Comparison of ENCODE assay signal across 8 mouse cellular contexts in genomic region chr15:25440991-25441867, GRCm38 (mm10). TPM values are rescaled to one million over a fixed set of nuclear protein-coding genes. Genes with fewer than 3 reads are reported as not detected.
DNase-seq lines count a peak whose midpoint lies in the region; ATAC-seq and TF ChIP-seq lines count a peak whose summit lies in the region.

No protein-coding gene starts in this region.

- POLR2A ChIA-PET in Patski (lab: Charles Lee) = no interaction called here

- H3K4me2 ChIP-seq in forebrain, embryonic 15.5 days (replicated peaks) = 0 out of 2 replicates have a peak overlapping the region, but pooled peaks have one; percentile 13

- TF ChIP-seq CTCF in Patski (IDR thresholded peaks at IDR 0.05) = peak; percentile 65

- H3K27ac ChIP-seq in forebrain, embryonic 15.5 days (replicated peaks) = no peak overlapping the region

- H3K9me3 ChIP-seq in forebrain, embryonic 15.5 days = no peaks in the 10 kb centered on the region

- H3K4me3 ChIP-seq in forebrain, embryonic 15.5 days = no peak overlapping the region

- H3K36me3 ChIP-seq in forebrain, embryonic 15.5 days = no peaks in the 10 kb centered on the region

- peaks cover 3% of the 10 kb centered on the region; the same call in 1 of the 2 replicates for H3K4me1 ChIP-seq in forebrain, embryonic 15.5 days

- no peaks in the 10 kb centered on the region for H3K27me3 ChIP-seq in Patski
- peaks cover 8% of the 10 kb centered on the region; the same call in 1 of the 2 replicates for H3K27me3 ChIP-seq in forebrain, embryonic 15.5 days

- 23% methylated on average over 24 of the region's 24 CpGs for WGBS in forebrain, embryonic 15.5 days

- in situ Hi-C loops in Patski (cut with MboI; ENCODE audit: low pct_unique_long_range_greater_than_20kb) = loop anchor here (5.0 to 10.0 kb wide), 4 partner anchors 196 to 524 kb away; no protein-coding TSS in a partner anchor

- ATAC-seq in Patski = no peak
- no peak for ATAC-seq in forebrain, embryonic 15.5 days (replicated peaks)
- peak; percentile 60 to 65; a peak in 2 of 4 replicates for ATAC-seq in hematopoietic stem cell, adult 5-6 weeks (replicated peaks in 1 of 2; ENCODE audit: insufficient read depth in 1 of 2, low FRiP score in 2 of 2, low TSS enrichment in 1 of 2, low read depth in 1 of 2, poor library complexity in 2 of 2, severe bottlenecking in 2 of 2)

- no peak for DNase-seq in Patski (ENCODE audit: low read depth, low spot score)
- peak; percentile 81 for DNase-seq in c-Kit-positive CD71-negative TER-119-negative erythroid progenitor cells, embryonic 14.5 days (ENCODE audit: low read depth)
- DNase-seq in layer of hippocampus, adult 9-10 months (ENCODE audit: low spot score) = peak; percentile 37
- DNase-seq in lung, postnatal 36 days = peak; percentile 82
- DNase-seq in right cerebral cortex, adult 2 months (ENCODE audit: low spot score in 2 of 2) = peak; percentile 69 to 75
- no peak for DNase-seq in MN1 (ENCODE audit: low spot score)

- CTCF ChIA-PET in Patski (lab: Charles Lee) = interaction anchor here (0.8 to 5.7 kb wide), 11 partner anchors 8 to 328 kb away, joined by 3 to 48 read pairs (median 5); partner anchors contain the start of gene Myo10

- H3K9ac ChIP-seq in forebrain, embryonic 15.5 days (replicated peaks) = no peak overlapping the region

RNA-seq across cellular contexts. Expression of gene Basp1, which starts 27.7 kb away (rescaled TPM):
- 113 TPM for polyA plus RNA-seq in Patski (2021)
- polyA plus RNA-seq in forebrain, embryonic 15.5 days (2015; fragmentation: Nextera tagmentation; extraction: Ambion mirVana) = 309 and 350 TPM in 2 replicates
- 33.2 and 48.4 TPM in 2 replicates for total RNA-seq in hematopoietic stem cell, adult 5-6 weeks (2017)

Comparison
In these comparisons a context has a peak if more than half of its experiments do, and no peak if none do; other contexts are left out.
1. ATAC-seq: peak in hematopoietic stem cell, adult 5-6 weeks (2 of 2); none in Patski (single experiment) and forebrain, embryonic 15.5 days (single experiment).
2. DNase-seq: peak in c-Kit-positive CD71-negative TER-119-negative erythroid progenitor cells, embryonic 14.5 days (single experiment), layer of hippocampus, adult 9-10 months (single experiment), lung, postnatal 36 days (single experiment) and right cerebral cortex, adult 2 months (2 of 2); none in Patski (single experiment) and MN1 (single experiment).